ENCODE assay signal across 8 mouse cellular contexts in the genomic region with DNA sequence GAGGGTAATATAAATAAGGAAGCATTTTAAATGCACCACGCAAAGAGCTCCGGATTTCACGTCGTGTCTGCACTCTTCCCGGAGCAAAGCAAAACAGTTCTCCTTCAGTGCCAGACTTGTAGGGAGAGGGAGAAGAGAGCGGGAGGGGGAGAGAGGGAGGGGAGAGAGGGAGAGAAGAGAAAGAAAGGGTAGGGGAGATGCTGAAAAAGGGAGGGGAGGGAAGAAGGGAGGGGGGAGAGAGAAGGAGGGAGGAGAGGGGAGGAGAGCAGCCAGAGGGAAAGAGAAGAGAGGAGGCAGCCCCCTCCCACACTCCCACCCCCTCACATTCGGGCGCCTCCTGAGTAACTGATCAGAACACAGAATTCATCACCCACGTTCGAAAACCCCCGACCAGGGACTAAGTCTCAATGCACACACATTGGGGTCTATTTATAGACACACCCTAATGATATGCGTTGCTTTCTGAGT.
A peak's percentile ranks its signal among the peaks of the same experiment; 100 is the strongest.
DNase-seq lines count a peak whose midpoint lies in the region; ATAC-seq and TF ChIP-seq lines count a peak whose summit lies in the region.

No protein-coding gene starts in this region.

- no peak for TF ChIP-seq EP300 in lung, postnatal 0 days (IDR thresholded peaks at IDR 0.05)

- no peak overlapping the region for H3K9ac ChIP-seq in lung, postnatal 0 days (replicated peaks; ENCODE audit: low read depth)
- H3K9ac ChIP-seq in limb, embryonic 13.5 days = no peak overlapping the region; the same call in 1 of the 2 replicates
- H3K9ac ChIP-seq in stomach, embryonic 15.5 days = no peak overlapping the region

- TF ChIP-seq CTCF in lung, postnatal 0 days (IDR thresholded peaks at IDR 0.05) = no peak

- H3K4me2 ChIP-seq in lung, postnatal 0 days (replicated peaks; ENCODE audit: low read depth, low read length) = peak overlapping the region; percentile 25
- H3K4me2 ChIP-seq in limb, embryonic 13.5 days (replicated peaks) = peak overlapping the region; percentile 70
- peak overlapping the region; percentile 58 for H3K4me2 ChIP-seq in stomach, embryonic 15.5 days

- no peak overlapping the region for H3K27ac ChIP-seq in lung, postnatal 0 days (ENCODE audit: low read length)
- no peak overlapping the region for H3K27ac ChIP-seq in limb, embryonic 13.5 days
- no peak overlapping the region for H3K27ac ChIP-seq in stomach, embryonic 15.5 days

- WGBS in lung, postnatal 0 days = 0% methylated on average over 12 of the region's 12 CpGs
- WGBS in limb, embryonic 13.5 days = under 1% methylated on average over 12 of the region's 12 CpGs
- WGBS in stomach, embryonic 15.5 days = under 1% methylated on average over 12 of the region's 12 CpGs

- H3K36me3 ChIP-seq in lung, postnatal 0 days (ENCODE audit: insufficient read depth, low read length) = no peaks in the 10 kb centered on the region
- H3K36me3 ChIP-seq in limb, embryonic 13.5 days = no peaks in the 10 kb centered on the region
- H3K36me3 ChIP-seq in stomach, embryonic 15.5 days = no peaks in the 10 kb centered on the region

- no peak for ATAC-seq in lung, postnatal 0 days
- no peak; the same call in 1 of the 2 replicates for ATAC-seq in limb, embryonic 13.5 days (ENCODE audit: low FRiP score, low read depth)
- ATAC-seq in stomach, embryonic 15.5 days (ENCODE audit: insufficient read depth, low FRiP score, low read depth) = no peak
- ATAC-seq in erythroblast, adult 5-6 weeks (replicated peaks; ENCODE audit: low FRiP score, poor library complexity, severe bottlenecking) = no peak

- H3K9me3 ChIP-seq in lung, postnatal 0 days (ENCODE audit: low read length) = no peaks in the 10 kb centered on the region
- no peaks in the 10 kb centered on the region for H3K9me3 ChIP-seq in limb, embryonic 13.5 days
- no peaks in the 10 kb centered on the region for H3K9me3 ChIP-seq in stomach, embryonic 15.5 days

- DNase-seq in cerebellum, adult 18-20 months = peak; percentile 40 to 47
- DNase-seq in cerebellum, adult 9-11 months = no peak
- DNase-seq in lung, postnatal 0 days (ENCODE audit: low spot score) = no peak
- DNase-seq in lung, adult 18-20 months = no peak
- DNase-seq in thymus, postnatal 36 days = no peak

- 0 out of 2 replicates have a peak, but pooled peaks cover 3% of the 10 kb centered on the region for H3K27me3 ChIP-seq in lung, postnatal 0 days (replicated peaks; ENCODE audit: insufficient read depth, low read length)
- H3K27me3 ChIP-seq in limb, embryonic 13.5 days = peaks cover 69% of the 10 kb centered on the region
- H3K27me3 ChIP-seq in stomach, embryonic 15.5 days (replicated peaks) = no peaks in the 10 kb centered on the region

- H3K4me3 ChIP-seq in lung, postnatal 0 days (ENCODE audit: low read depth, low read length) = no peak overlapping the region
- peak overlapping the region; percentile 38 for H3K4me3 ChIP-seq in limb, embryonic 13.5 days
- H3K4me3 ChIP-seq in stomach, embryonic 15.5 days (replicated peaks) = peak overlapping the region; percentile 24

- 0 out of 2 replicates have a peak, but pooled peaks cover 5% of the 10 kb centered on the region for H3K4me1 ChIP-seq in lung, postnatal 0 days (ENCODE audit: insufficient read depth, low read depth, low read length)
- peaks cover 32% of the 10 kb centered on the region for H3K4me1 ChIP-seq in limb, embryonic 13.5 days
- H3K4me1 ChIP-seq in stomach, embryonic 15.5 days = peaks cover 9% of the 10 kb centered on the region; the same call in 1 of the 2 replicates

Comparison
In these comparisons a context has a peak if more than half of its experiments do, and no peak if none do; other contexts are left out.
1. DNase-seq: peak in cerebellum, adult 18-20 months (2 of 2); none in cerebellum, adult 9-11 months (single experiment), lung, postnatal 0 days (single experiment), lung, adult 18-20 months (0 of 2) and thymus, postnatal 36 days (0 of 2).
2. Peak in every context shown above with its lines, with median percentiles within 50 percentile points of each other: H3K4me2 ChIP-seq.